Mouse (Mus musculus) right cerebral cortex, postnatal 14 days (tissue): Measurements from ENCODE around the gene Setd5.

Experiments
- DNase-seq: peaks from one replicate; pipeline ENCODE4 v3.0.0; 2022

Gene Setd5

DNA sequence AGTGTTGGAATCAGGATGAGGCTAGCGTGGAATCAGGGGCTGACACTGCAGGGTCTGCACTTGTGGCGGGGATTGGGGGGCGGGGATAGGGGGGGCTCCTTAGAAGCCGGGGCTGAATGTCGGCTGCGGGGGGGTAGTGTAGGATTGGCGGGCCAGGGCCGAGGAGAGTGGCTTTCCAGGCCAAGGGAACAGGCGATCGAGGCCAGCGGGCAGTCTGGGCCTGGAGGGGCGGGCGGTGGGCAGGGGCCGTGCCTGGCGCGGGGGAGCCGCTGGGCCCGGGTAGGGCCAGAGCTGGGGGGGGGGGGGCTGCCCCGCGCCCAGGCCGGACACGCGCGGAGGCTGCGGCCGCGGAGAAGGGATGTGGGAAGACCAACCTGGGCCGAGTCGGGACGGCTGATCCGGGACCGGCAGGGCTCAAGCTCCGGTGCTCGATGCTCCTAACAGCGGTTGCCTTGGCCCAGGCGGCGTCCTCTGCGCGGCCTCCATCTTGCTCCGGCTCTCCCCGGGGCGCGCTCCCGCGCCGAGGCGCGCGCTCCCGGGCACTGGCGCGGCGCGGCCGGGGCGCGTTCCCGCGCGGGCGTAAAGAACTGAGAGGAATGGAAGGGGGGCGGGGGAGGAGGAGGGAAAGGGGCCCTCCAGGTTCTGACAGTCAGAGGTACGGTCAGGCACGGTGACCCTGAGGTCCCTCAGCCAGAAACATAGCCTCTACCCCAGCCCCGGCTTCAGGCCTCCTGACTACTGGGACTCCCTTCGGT, 117.9 kb downstream of the Setd5 start, which contains the start of gene Lhfpl4:
Lhfpl4 (minus strand) TSS at position 544 of the 755 bp plus-strand sequence.
- DNase-seq, result peak; percentile 67

DNA sequence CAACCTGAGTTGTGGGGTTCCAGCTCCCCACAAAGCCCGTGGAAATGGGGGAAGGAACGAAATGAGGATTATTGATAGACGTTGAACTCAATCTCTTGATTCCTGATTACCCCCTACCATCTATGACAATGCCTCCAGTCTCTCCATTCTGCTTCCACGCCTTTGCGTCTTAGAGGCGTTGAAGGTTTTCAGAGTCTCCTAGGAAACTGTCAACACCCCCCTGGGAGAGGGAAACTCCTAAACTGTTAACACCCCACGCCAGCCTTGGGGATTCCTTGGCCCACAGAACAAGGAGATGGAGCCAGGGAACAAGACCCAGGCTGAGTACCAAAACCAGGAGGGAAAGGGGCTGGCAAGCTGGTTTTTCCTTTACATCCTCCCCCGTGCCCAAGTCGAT, 118.4 kb downstream of the Setd5 start:
- no peak for DNase-seq
